Mouse (Mus musculus) cortical plate, adult 2 months (tissue): ENCODE measurements around the gene Jmjd8.

Experiments
- CTCF ChIP-seq: fragments of 200-500 bp; IDR thresholded peaks from 2 replicates; pipeline ENCODE4 v1.5.1; 2011; ENCODE audit warnings: mild to moderate bottlenecking, control low read depth, low read length; ENCODE audit not compliant: insufficient read depth; ENCODE audit errors: extremely low read depth
- POLR2A ChIP-seq: fragments of 200-500 bp; IDR thresholded peaks from 2 replicates; pipeline ENCODE4 v1.6.1; 2011; ENCODE audit warnings: mild to moderate bottlenecking, low read length, control low read depth; ENCODE audit not compliant: insufficient read depth; ENCODE audit errors: extremely low read depth

- TF ChIP-seq POLR2A (no peak), CTCF (no peak)
These were observed 15.1 kb downstream of the Jmjd8 start for GRCm38 (mm10) chr17:25843636-25844395.
